Mouse (Mus musculus): ENCODE data around the gene Grsf1.

Gene Grsf1

GRCm38 (mm10) chr5:88675443-88676387 lies at the start of gene Grsf1:
Gene Grsf1 (minus strand): TSS chr5:88676171.
- DNase-seq: peak; percentile 96

GRCm38 (mm10) chr5:88724030-88724429 lies 48.1 kb upstream of the Grsf1 start:
- no peak for DNase-seq

- DNase-seq: peak; percentile 27
These were observed 46.2 kb upstream of the Grsf1 start for GRCm38 (mm10) chr5:88722213-88722600.

GRCm38 (mm10) chr5:88721565-88722212 lies 45.7 kb upstream of the Grsf1 start:
- DNase-seq: peak; percentile 39

- DNase-seq: no peak
These were observed 45.1 kb upstream of the Grsf1 start for GRCm38 (mm10) chr5:88721003-88721475.

- peak; percentile 98 for DNase-seq
These were observed 44.4 kb upstream of the Grsf1 start, which contains the start of gene Mob1b for GRCm38 (mm10) chr5:88720116-88721002. Gene Mob1b (plus strand): TSS chr5:88720855.

GRCm38 (mm10) chr5:88716983-88717382 lies 41.0 kb upstream of the Grsf1 start:
- no peak for DNase-seq

- DNase-seq: no peak
These were observed 36.4 kb upstream of the Grsf1 start for GRCm38 (mm10) chr5:88712328-88712727.

- no peak for DNase-seq
These were observed 35.8 kb upstream of the Grsf1 start for GRCm38 (mm10) chr5:88711618-88712224.

GRCm38 (mm10) chr5:88711128-88711527 lies 35.2 kb upstream of the Grsf1 start:
- no peak for DNase-seq

GRCm38 (mm10) chr5:88703551-88703950 lies 27.6 kb upstream of the Grsf1 start:
- no peak for DNase-seq

GRCm38 (mm10) chr5:88702041-88702440 lies 26.1 kb upstream of the Grsf1 start:
- peak; percentile 75 for DNase-seq

- no peak for DNase-seq
These were observed 23.4 kb upstream of the Grsf1 start for GRCm38 (mm10) chr5:88699251-88699913.

- DNase-seq: no peak
These were observed 21.3 kb upstream of the Grsf1 start for GRCm38 (mm10) chr5:88697291-88697690.

- DNase-seq: no peak
These were observed 17.1 kb upstream of the Grsf1 start for GRCm38 (mm10) chr5:88693057-88693456.

GRCm38 (mm10) chr5:88692586-88692985 lies 16.6 kb upstream of the Grsf1 start:
- no peak for DNase-seq

- peak; percentile 71 for DNase-seq
These were observed 15.6 kb upstream of the Grsf1 start for GRCm38 (mm10) chr5:88691506-88692095.

- DNase-seq: no peak
These were observed 14.9 kb upstream of the Grsf1 start for GRCm38 (mm10) chr5:88690681-88691505.

GRCm38 (mm10) chr5:88689279-88689938 lies 13.4 kb upstream of the Grsf1 start:
- DNase-seq: peak; percentile 48
